Mouse (Mus musculus) kidney, adult 18-20 months (tissue): ENCODE data around the gene Olfr715b.
"Not testable (repeated sequence)": the region's sequence is repeated elsewhere in the genome, so short reads cannot be mapped to it uniquely, and the experiment has no call there.

ENCODE experiments used
- DNase-seq: peaks from one replicate; pipeline ENCODE4 v3.0.0; 2021

Gene Olfr715b

GRCm38 (mm10) chr7:107110269-107110668 lies at the start of gene Olfr715b:
Olfr715b (minus strand) TSS chr7:107110369.
- DNase-seq = not testable (repeated sequence)

- DNase-seq = not testable (repeated sequence)
Observed at GRCm38 (mm10) chr7:107138027-107138426, 27.9 kb upstream of the Olfr715b start, which contains the start of gene Olfr716. Olfr716 (plus strand) TSS chr7:107138327.

GRCm38 (mm10) chr7:107130983-107131382 lies 20.8 kb upstream of the Olfr715b start, which contains the start of gene Olfr715:
Olfr715 (minus strand) TSS chr7:107131083.
- DNase-seq = not testable (repeated sequence)

- DNase-seq = no peak
Observed at GRCm38 (mm10) chr7:107092920-107093319, 17.2 kb downstream of the Olfr715b start, which contains the start of gene Olfr17. Olfr17 (plus strand) TSS chr7:107093220.

GRCm38 (mm10) chr7:107070681-107071080 lies 39.5 kb downstream of the Olfr715b start, which contains the start of gene Olfr714:
Olfr714 (plus strand) TSS chr7:107070981.
- DNase-seq = no peak
